Mouse (Mus musculus) adrenal gland, postnatal 14 days (tissue): ENCODE data around the gene Slc6a1. TPM values are rescaled to one million over a fixed set of nuclear protein-coding genes. Genes with fewer than 3 reads are reported as not detected.
A peak's percentile ranks its signal among the peaks of the same experiment; 100 is the strongest.

Experiments used
- DNase-seq: peaks from one replicate; pipeline ENCODE4 v3.0.0; 2021; ENCODE audit warnings: mixed read lengths
- total RNA-seq: library from RNA; stranded (reverse); gene quantifications from 2 replicates; pipeline ENCODE4 v1.2.3, GENCODE M21; 2021

Slc6a1 gene
- total RNA-seq, 1 experiment from 2014 or later, result not detected

GRCm38 (mm10) chr6:114358171-114358570 lies 75.7 kb downstream of the Slc6a1 start:
- DNase-seq, result peak; percentile 26

- DNase-seq, result no peak
These were observed 79.9 kb downstream of the Slc6a1 start for GRCm38 (mm10) chr6:114362355-114362754.

DNA sequence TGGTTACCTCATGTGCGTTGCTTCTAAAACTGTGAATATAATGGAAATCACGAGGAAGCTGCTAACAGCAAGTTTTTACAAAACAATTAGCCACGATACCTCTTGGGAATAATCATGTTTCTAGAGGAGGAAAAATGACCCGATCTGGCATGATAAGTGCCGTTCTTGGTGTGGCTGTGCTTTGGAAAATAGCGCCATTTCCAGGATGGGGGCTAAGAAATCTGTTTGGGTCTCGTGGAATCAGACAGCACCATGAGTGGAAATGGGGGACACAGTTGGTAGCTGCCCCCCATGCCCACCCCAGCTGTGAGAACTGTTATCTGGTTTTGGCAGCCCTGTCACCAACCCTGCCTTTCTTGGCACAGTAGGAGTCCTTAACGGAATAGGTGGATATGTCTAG lies 81.3 kb downstream of the Slc6a1 start:
- no peak for DNase-seq

DNA sequence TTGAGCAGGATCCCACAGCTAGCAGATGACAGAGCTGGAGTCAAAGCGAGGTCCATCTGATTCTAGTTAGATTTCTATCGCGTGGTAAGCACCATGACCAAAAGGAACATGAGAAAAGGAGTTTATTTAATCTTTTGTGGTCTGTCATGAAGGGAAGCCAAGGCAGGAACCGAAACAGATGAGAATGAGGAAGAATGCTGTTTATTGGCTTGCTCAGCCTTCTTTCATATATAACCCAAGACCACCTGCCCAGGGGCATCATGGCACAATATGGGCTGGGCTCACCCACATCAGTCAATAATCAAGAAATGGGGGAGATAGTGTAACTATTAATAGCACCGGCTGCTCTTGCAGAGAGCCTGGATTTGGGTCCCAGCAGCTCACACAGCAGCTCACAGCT lies 82.3 kb downstream of the Slc6a1 start:
- no peak for DNase-seq

DNA sequence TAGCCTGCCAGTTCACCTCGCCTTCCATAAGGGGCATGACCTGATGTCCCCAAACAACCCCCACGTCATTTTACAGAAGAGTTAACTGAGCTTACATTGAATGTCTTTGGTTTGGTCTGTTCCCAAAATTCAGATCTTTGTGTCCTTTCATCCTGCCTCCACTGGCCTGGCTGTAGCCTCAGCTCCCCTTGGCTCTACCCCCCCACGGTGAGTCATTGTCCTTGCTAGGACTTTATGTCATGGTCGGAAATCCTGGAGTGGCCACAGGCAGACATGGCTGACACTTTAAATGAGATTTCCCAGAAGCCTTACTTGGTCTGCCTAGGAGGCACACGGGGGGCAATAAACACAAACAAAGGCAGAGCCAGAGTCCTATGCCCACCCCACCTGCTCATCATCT lies 83.8 kb downstream of the Slc6a1 start:
- peak; percentile 77 for DNase-seq

Other genes with a start within 250 kb of the Slc6a1 start
- gene Atp2b2, start 240.0 kb upstream of the Slc6a1 start, total RNA-seq, result 4.7 and 5.5 TPM in 2 replicates
- gene Slc6a11, start 151.4 kb upstream of the Slc6a1 start, total RNA-seq, result 0.07 and 0.15 TPM in 2 replicates
- gene Hrh1, start 115.3 kb downstream of the Slc6a1 start, total RNA-seq, result 1.2 and 1.5 TPM in 2 replicates